Mouse (Mus musculus) urinary bladder, postnatal 10 days (tissue): ENCODE data around the gene Rnf144a.

Experiments
- DNase-seq: peaks from one replicate; pipeline ENCODE4 v3.0.0; 2022; ENCODE audit warnings: low spot score

The Rnf144a gene

GRCm38 (mm10) chr12:26373721-26374120 is 41.3 kb downstream of the Rnf144a start:
- DNase-seq, result no peak

- DNase-seq, result no peak
These were observed 45.0 kb downstream of the Rnf144a start for GRCm38 (mm10) chr12:26370004-26370403.

DNA sequence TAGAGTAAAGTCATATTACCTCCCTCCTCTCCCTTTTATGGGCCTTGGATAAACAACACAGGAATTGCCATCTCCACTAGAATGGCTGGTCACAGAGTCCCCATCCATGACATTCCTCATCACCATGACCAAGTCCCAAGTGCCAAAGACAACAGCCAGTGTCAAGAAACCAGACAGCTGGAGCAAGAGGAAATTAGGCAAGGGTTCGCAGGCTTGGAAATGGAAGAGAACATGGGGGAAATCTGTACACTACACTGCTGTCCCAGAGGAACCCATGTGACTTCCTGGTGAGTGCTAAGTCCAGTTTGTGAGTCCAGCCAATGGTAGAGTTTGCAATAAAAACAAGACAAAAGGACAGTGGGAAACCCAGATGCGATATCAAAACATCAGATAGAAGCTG is 47.7 kb downstream of the Rnf144a start:
- DNase-seq, result no peak

DNA sequence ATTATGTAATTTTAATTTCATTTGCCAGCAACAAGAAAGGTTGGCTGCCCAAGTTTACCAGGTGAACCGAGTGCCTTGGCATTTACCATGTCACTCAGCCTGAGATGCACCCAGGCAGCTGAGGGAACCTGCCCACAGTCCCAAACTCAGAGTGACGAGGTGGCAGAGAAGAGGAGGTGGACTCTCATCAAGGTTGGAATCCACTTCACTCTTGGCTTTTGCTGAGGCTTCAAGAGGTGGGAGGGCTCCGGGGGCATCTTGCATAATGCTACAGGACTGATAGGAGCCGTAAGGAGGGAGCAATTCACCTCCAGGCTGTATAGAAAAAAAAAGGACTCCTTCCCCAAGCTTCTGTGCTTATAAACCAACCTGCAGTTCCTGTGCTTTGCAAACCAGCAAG is 48.7 kb downstream of the Rnf144a start:
- no peak for DNase-seq

- DNase-seq, result no peak
These were observed 49.3 kb downstream of the Rnf144a start for GRCm38 (mm10) chr12:26365531-26366315.

GRCm38 (mm10) chr12:26364822-26365221 is 50.2 kb downstream of the Rnf144a start:
- DNase-seq, result no peak

- DNase-seq, result no peak
These were observed 54.0 kb downstream of the Rnf144a start for GRCm38 (mm10) chr12:26360946-26361523.

- DNase-seq, result no peak
These were observed 55.2 kb downstream of the Rnf144a start for GRCm38 (mm10) chr12:26359817-26360216.

- DNase-seq, result no peak
These were observed 55.8 kb downstream of the Rnf144a start for GRCm38 (mm10) chr12:26359241-26359640.

- DNase-seq, result no peak
These were observed 57.8 kb downstream of the Rnf144a start for GRCm38 (mm10) chr12:26357246-26357645.

- no peak for DNase-seq
These were observed 58.9 kb downstream of the Rnf144a start for GRCm38 (mm10) chr12:26356191-26356590.

DNA sequence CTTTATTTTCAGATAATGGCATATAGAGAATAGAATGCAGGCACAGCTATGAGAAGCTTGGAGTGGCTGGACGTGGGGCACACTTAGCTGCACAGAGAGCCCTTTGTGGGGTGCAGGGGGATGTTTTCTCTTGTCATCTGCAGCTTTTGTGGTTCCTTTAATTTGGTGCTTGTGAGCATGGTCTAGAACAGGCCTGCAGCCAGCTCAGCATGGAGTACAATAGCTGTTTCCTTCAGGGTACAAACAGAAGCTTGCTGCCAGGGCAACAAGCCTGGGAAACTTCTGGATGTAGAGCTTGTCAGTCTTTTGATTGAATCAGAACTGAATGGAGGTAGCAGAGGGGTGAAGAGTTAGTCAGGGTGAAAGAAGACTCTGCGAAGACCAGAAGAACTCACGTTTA is 63.7 kb downstream of the Rnf144a start:
- no peak for DNase-seq

- no peak for DNase-seq
These were observed 70.6 kb downstream of the Rnf144a start for GRCm38 (mm10) chr12:26344408-26344807.

DNA sequence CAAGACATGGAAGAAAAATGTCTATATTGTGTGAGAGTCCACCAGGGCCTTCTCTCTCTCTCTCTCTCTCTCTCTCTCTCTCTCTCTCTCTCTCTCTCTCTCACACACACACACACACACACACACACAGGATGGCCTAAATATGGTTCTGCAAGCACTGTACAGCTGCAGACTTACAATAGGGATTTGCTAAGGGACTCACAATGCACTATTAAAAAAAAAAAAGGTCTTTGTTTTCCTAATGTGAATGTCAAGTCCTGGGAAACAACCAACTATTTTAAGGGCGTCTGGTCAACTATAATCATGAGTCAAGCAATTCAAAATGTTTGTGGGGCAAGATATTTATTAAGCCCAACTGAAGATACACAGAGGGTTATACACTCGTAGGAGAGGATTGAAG is 71.9 kb downstream of the Rnf144a start:
- no peak for DNase-seq

DNA sequence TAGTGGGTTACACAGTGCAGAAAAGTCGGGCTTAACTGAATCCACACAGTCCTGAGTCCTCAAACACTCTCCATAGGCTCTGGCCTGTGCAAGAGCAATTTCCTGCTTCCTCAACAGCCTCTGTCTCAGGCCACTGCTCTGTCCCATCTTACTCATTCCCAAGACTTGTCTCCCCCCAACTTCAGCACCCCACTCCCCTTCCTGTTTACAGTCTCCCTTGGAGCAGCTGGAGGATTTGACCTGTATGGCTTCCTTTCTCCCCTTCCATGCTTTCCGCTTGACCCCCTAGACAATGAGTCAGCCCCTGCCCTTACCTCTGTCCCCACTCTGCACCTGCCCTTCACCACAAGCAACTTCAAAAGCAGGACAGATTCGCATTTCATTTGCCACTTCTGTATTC is 72.4 kb downstream of the Rnf144a start:
- no peak for DNase-seq

- DNase-seq, result no peak
These were observed 73.0 kb downstream of the Rnf144a start for GRCm38 (mm10) chr12:26342086-26342485.

- DNase-seq, result no peak
These were observed 74.4 kb downstream of the Rnf144a start for GRCm38 (mm10) chr12:26340621-26341020.

- no peak for DNase-seq
These were observed 75.2 kb downstream of the Rnf144a start for GRCm38 (mm10) chr12:26339886-26340285.

DNA sequence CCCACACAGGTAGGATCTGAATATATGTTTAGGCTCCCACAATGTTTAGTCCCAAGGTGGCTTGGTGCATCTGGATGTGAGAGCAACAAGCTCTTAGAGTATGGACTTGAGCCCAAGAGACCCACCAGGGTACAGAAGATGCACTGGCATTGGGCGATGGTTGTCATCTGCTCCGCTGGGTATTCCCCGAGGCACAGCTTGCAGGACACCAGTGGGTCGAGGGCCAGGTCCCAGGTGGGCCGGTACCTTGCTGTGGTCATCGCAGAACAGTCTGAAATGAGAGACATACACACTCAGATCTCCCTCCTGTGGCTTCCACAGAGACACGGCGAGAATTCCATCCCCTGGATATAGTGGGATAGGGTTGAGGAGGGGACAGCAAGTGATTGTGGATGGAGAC is 75.9 kb downstream of the Rnf144a start:
- DNase-seq, result no peak

- DNase-seq, result no peak
These were observed 81.4 kb downstream of the Rnf144a start for GRCm38 (mm10) chr12:26333678-26334077.

GRCm38 (mm10) chr12:26331048-26331447 is 84.0 kb downstream of the Rnf144a start:
- no peak for DNase-seq

GRCm38 (mm10) chr12:26329756-26330155 is 85.3 kb downstream of the Rnf144a start:
- DNase-seq, result no peak

DNA sequence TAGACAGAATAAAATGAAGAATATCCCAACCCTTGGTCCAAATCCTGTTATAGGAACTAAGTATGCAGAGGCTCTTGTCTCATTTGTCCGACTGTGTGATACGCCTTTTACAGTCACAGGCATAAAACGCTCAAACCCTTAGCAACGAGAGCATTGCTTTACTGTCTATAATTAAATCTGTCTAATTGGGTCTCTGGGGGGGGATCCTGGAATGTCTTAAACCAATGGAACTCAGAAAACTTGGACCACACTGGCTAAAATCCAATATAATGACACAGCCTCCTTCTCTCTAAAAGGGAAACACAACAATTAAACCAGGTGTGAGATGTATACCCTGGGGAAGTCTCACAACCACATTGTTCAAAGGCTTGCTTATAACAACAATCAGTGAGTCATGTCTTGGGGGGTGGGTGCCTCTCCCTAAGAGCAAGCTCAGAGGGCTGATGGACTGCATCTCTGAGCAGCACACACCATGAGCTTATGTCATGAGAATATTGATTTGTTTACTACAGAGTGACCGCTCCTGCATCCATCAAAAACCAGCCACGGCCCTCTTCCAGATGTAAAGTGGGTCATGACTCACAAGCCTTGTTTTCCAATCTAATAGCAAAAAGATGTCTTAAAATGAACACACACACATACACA is 85.9 kb downstream of the Rnf144a start:
- DNase-seq, result no peak
